Mouse (Mus musculus): Measurements from ENCODE around the gene Hgfac. TPM values are rescaled to one million over a fixed set of nuclear protein-coding genes. Genes with fewer than 3 reads are reported as not detected.

Gene Hgfac
- polyA plus RNA-seq, 1 experiment from 2014 or later = 0.34 TPM

DNA sequence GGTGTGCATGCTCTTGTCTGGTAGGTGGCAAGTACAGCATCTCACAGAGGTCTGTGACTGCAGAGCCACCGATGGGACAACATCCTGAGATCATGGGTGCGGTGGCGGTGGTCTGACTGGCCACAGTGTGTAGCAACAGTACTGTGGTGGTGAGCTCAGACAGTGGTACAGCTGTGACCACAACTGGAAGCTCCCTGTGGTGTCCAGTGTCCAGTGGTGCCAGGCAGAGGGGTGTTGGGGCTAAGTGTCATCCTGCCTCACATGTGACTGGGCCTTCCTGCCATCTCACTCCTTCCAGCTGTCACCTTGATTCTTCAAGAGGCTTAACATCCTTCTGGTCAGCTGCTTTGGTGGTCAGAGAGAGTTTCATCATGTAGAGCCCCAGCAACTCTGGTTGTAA lies 13.3 kb downstream of the Hgfac start:
- WGBS = 74% methylated on average over 3 of the region's 3 CpGs
- Histone ChIP-seq H3K9ac (ENCODE audit: low read depth, low read length) (no peak overlapping the region), H3K36me3 (ENCODE audit: control insufficient read depth, insufficient read depth, low read length) (no peaks in the 10 kb centered on the region), H3K27ac (ENCODE audit: low read depth, low read length) (no peak overlapping the region), H3K9me3 (ENCODE audit: control insufficient read depth, low read length) (no peaks in the 10 kb centered on the region), H3K4me1 (replicated peaks; ENCODE audit: control insufficient read depth, insufficient read depth, low read length) (peaks cover 6% of the 10 kb centered on the region; the same call in 1 of the 2 replicates), H3K4me2 (replicated peaks; ENCODE audit: low read depth, low read length) (no peak overlapping the region), H3K4me3 (ENCODE audit: low read depth, low read length) (no peak overlapping the region), H3K27me3 (ENCODE audit: control insufficient read depth, insufficient read depth, low read length) (peaks cover 12% of the 10 kb centered on the region)
- ATAC-seq (ENCODE audit: low FRiP score) (no peak), DNase-seq (ENCODE audit: low spot score) (no peak)

DNA sequence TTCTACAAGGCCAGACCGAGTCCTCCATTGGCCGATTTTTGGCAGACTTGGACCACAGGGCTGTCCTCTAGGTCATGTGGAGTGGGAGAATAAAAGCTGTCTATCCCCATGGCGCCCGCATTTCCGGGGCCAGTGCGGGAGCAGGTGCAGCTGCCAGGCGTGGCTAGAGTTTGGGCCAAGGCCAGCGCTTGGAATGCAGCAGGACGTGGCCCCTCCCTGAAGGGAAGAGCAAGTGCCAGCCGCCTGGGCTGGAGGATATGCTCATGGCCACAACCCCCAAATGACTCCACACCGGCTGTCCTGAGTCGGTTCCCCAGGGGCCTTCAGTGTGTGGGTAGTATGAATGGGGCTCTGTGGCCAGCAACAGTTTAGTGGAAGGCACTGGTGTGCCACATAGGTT lies 13.8 kb downstream of the Hgfac start:
- no peaks in the 10 kb centered on the region for H3K36me3 ChIP-seq (ENCODE audit: control insufficient read depth, insufficient read depth, low read length)
- H3K4me1 ChIP-seq (replicated peaks; ENCODE audit: control insufficient read depth, insufficient read depth, low read length) = peaks cover 6% of the 10 kb centered on the region; the same call in 1 of the 2 replicates
- H3K27me3 ChIP-seq (ENCODE audit: control insufficient read depth, insufficient read depth, low read length) = peaks cover 12% of the 10 kb centered on the region
- ATAC-seq (ENCODE audit: low FRiP score) (no peak), DNase-seq (ENCODE audit: low spot score) (no peak)
- H3K9me3 ChIP-seq (ENCODE audit: control insufficient read depth, low read length) = no peaks in the 10 kb centered on the region
- H3K9ac ChIP-seq (ENCODE audit: low read depth, low read length) = no peak overlapping the region
- 80% methylated on average over 12 of the region's 12 CpGs for whole genome bisulfite sequencing
- H3K4me2 ChIP-seq (replicated peaks; ENCODE audit: low read depth, low read length) = no peak overlapping the region
- no peak overlapping the region for H3K27ac ChIP-seq (ENCODE audit: low read depth, low read length)
- H3K4me3 ChIP-seq (ENCODE audit: low read depth, low read length) = no peak overlapping the region

DNA sequence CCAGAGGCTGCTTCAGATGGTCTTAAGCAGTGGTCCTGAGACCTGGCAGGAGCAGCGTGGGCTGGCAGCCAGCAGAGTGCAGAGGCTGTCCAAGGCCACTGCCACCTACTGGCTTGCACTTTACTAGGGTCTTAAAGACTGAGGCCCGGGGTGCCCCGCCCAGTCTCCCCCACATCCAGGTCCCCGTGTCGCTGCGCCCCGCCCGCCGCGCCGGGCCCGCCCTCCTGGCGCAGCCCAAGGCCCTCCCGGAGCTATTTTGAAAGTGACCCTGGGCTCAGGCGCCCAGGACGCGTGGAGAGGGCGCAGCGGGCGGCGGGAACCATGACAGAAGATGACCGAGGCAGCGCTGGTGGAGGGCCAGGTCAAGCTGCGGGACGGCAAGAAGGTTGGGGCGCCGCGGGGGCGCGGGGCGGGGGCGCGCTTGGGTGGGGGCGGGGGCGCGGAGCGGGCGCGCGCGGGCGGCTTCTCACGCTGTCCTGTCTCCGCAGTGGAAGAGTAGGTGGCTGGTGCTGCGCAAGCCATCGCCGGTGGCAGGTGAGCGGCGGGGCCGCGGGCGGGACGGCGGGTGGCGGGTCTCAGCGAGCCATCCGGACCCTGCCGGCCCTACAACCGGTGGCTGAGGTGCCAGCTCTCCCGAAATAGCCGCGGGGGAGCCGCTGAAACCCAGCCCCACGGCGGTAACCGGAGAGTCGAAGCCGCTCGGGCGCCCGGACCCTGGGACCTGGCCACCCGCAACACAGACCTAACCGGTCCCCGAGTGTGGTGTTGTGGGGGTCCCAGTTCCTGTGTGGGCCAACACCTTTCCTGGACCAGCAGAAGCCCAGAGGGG lies 15.5 kb downstream of the Hgfac start, which contains the start of gene Dok7:
Dok7 (plus strand) TSS at position 163 of the 829 bp plus-strand sequence.
- Histone ChIP-seq H3K4me3 (ENCODE audit: low read depth, low read length) (peak within 1 kb of the TSS; percentile 49), H3K9me3 (ENCODE audit: control insufficient read depth, low read length) (no peaks in the 10 kb centered on the region), H3K4me1 (replicated peaks; ENCODE audit: control insufficient read depth, insufficient read depth, low read length) (peaks cover 6% of the 10 kb centered on the region; the same call in 1 of the 2 replicates), H3K27me3 (ENCODE audit: control insufficient read depth, insufficient read depth, low read length) (peaks cover 12% of the 10 kb centered on the region), H3K9ac (ENCODE audit: low read depth, low read length) (peak within 1 kb of the TSS; percentile 63), H3K27ac (ENCODE audit: low read depth, low read length) (no peak within 1 kb of the TSS), H3K36me3 (ENCODE audit: control insufficient read depth, insufficient read depth, low read length) (no peaks in the 10 kb centered on the region), H3K4me2 (replicated peaks; ENCODE audit: low read depth, low read length) (peak within 1 kb of the TSS; percentile 97)
- ATAC-seq (ENCODE audit: low FRiP score) = peak; percentile 33; the same call in 1 of the 2 replicates
- under 1% methylated on average over 42 of the region's 74 CpGs for whole genome bisulfite sequencing
- DNase-seq (ENCODE audit: low spot score) = peak; percentile 57

DNA sequence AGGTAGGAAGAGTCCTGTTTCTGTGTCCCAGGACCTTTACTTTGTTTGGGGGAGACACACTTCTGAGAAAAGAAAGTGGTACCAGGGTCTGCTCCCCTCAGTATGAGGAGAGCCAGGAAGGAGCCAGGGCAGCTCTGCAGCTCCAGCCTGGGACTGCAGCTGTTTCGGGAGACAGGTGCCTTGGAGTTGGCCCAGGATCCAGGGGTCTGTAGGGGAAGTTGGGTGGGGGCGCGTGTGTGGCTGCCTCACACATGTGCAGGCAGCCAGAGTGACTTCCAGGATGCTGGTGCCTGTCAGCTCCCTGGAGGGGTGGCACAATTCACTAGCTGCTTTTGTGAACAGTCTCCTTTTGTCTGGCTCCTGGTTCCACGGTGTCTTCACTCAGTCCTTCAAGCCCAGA lies 16.3 kb downstream of the Hgfac start:
- 15% methylated on average over 4 of the region's 4 CpGs for WGBS
- Histone ChIP-seq H3K36me3 (ENCODE audit: control insufficient read depth, insufficient read depth, low read length) (no peaks in the 10 kb centered on the region), H3K27ac (ENCODE audit: low read depth, low read length) (no peak overlapping the region), H3K9ac (ENCODE audit: low read depth, low read length) (no peak overlapping the region), H3K9me3 (ENCODE audit: control insufficient read depth, low read length) (no peaks in the 10 kb centered on the region), H3K4me1 (replicated peaks; ENCODE audit: control insufficient read depth, insufficient read depth, low read length) (peaks cover 6% of the 10 kb centered on the region; the same call in 1 of the 2 replicates), H3K4me3 (ENCODE audit: low read depth, low read length) (peak overlapping the region; percentile 49), H3K27me3 (ENCODE audit: control insufficient read depth, insufficient read depth, low read length) (peaks cover 12% of the 10 kb centered on the region), H3K4me2 (replicated peaks; ENCODE audit: low read depth, low read length) (peak overlapping the region; percentile 97)
- ATAC-seq (ENCODE audit: low FRiP score) (no peak), DNase-seq (ENCODE audit: low spot score) (peak; percentile 20)

DNA sequence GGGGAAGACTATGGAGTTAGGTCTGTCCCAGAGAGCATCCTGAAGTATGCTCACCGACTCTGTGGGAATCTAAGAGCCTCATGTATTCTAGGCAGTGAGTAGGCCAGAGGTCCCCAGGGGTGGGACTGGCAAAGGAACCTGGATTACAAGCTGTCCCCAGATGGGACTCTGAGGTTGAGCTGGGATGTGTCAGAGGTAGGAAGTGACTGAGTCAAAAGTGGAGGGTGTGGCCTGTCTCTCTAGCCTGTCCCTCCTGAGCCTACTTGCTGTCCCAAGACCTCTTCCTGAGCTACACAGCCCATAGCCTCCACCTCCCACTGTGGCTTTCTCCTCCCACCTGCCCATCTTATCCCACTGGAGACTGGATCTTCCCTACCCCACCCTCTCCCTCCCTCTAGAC lies 16.9 kb downstream of the Hgfac start:
- no peak for ATAC-seq (ENCODE audit: low FRiP score)
- Histone ChIP-seq H3K4me2 (replicated peaks; ENCODE audit: low read depth, low read length) (no peak overlapping the region), H3K36me3 (ENCODE audit: control insufficient read depth, insufficient read depth, low read length) (no peaks in the 10 kb centered on the region), H3K27ac (ENCODE audit: low read depth, low read length) (no peak overlapping the region), H3K4me3 (ENCODE audit: low read depth, low read length) (no peak overlapping the region), H3K4me1 (replicated peaks; ENCODE audit: control insufficient read depth, insufficient read depth, low read length) (peaks cover 6% of the 10 kb centered on the region; the same call in 1 of the 2 replicates), H3K27me3 (ENCODE audit: control insufficient read depth, insufficient read depth, low read length) (peaks cover 12% of the 10 kb centered on the region), H3K9me3 (ENCODE audit: control insufficient read depth, low read length) (no peaks in the 10 kb centered on the region), H3K9ac (ENCODE audit: low read depth, low read length) (no peak overlapping the region)
- 71% methylated on average over 1 of the region's 1 CpGs for WGBS
- no peak for DNase-seq (ENCODE audit: low spot score)

DNA sequence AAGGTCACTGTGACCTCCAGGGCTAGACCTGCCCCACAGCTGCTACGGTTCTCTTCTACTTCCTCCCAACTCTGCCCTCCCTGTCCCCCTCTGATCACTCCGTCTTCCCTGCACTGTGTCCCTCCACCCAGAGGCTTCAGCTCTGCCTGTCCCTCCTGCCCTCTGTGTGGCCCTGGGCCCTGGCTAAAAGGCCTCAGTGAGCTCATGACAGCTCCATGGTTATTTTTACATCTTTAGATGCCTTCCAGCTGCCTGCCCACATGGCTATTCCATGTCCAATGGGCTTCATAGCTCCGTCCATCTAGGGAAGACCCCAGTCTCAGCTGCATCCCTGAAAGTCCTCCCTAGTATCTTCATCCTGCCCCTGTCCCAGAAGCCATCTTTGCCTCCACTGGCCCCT lies 18.8 kb downstream of the Hgfac start:
- Histone ChIP-seq H3K27me3 (ENCODE audit: control insufficient read depth, insufficient read depth, low read length) (peaks cover 12% of the 10 kb centered on the region), H3K27ac (ENCODE audit: low read depth, low read length) (no peak overlapping the region), H3K4me2 (replicated peaks; ENCODE audit: low read depth, low read length) (no peak overlapping the region), H3K4me3 (ENCODE audit: low read depth, low read length) (no peak overlapping the region), H3K9me3 (ENCODE audit: control insufficient read depth, low read length) (no peaks in the 10 kb centered on the region), H3K4me1 (replicated peaks; ENCODE audit: control insufficient read depth, insufficient read depth, low read length) (peaks cover 6% of the 10 kb centered on the region; the same call in 1 of the 2 replicates), H3K9ac (ENCODE audit: low read depth, low read length) (no peak overlapping the region), H3K36me3 (ENCODE audit: control insufficient read depth, insufficient read depth, low read length) (no peaks in the 10 kb centered on the region)
- DNase-seq (ENCODE audit: low spot score) = no peak
- ATAC-seq (ENCODE audit: low FRiP score) = no peak
- 73% methylated on average over 3 of the region's 3 CpGs for WGBS

DNA sequence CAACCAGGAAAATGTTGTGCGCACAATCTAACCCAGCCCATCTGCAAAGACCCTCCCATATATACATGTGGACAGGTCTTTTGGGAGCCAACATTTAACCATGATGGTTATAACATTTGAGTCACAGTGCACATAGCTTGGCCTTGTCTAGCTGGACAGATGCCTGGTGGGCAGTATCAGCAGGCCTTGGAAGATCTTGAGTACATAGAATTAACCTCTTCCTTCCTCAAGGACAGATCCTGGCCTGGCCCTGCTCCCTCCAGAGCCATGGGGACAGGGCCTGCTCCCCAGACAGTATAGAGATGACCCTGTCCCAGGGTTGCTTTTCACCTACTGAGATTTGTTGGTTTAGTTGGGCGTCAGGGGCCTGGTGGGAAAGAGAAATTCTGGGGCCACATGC lies 28.5 kb downstream of the Hgfac start:
- no peak for DNase-seq (ENCODE audit: low spot score)
- Histone ChIP-seq H3K9ac (ENCODE audit: low read depth, low read length) (no peak overlapping the region), H3K4me2 (replicated peaks; ENCODE audit: low read depth, low read length) (no peak overlapping the region), H3K9me3 (ENCODE audit: control insufficient read depth, low read length) (no peaks in the 10 kb centered on the region), H3K4me3 (ENCODE audit: low read depth, low read length) (no peak overlapping the region), H3K27ac (ENCODE audit: low read depth, low read length) (no peak overlapping the region), H3K4me1 (replicated peaks; ENCODE audit: control insufficient read depth, insufficient read depth, low read length) (no peaks in the 10 kb centered on the region), H3K27me3 (ENCODE audit: control insufficient read depth, insufficient read depth, low read length) (no peaks in the 10 kb centered on the region), H3K36me3 (ENCODE audit: control insufficient read depth, insufficient read depth, low read length) (no peaks in the 10 kb centered on the region)
- ATAC-seq (ENCODE audit: low FRiP score) = no peak
- 86% methylated on average over 2 of the region's 2 CpGs for WGBS

DNA sequence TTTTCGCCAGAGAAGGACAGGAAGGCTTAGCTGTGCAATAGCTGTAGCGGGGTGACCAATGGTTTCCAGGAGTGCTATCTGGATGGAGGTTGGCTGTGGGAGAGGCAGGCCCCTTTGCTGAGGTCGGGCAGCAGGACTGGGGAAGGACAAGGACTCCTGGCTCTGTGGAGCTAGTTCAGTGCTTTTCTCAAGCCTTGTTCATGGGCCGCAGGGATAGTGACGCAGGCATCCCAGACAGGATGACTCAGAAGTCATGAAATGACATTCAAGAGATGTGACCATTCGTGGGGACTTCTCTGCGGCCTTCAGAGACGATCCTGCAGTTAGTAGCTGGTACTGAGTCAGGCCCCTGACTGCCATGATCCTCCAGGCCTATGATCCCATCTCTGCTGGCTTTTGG lies 29.0 kb downstream of the Hgfac start:
- no peak overlapping the region for H3K27ac ChIP-seq (ENCODE audit: low read depth, low read length)

DNA sequence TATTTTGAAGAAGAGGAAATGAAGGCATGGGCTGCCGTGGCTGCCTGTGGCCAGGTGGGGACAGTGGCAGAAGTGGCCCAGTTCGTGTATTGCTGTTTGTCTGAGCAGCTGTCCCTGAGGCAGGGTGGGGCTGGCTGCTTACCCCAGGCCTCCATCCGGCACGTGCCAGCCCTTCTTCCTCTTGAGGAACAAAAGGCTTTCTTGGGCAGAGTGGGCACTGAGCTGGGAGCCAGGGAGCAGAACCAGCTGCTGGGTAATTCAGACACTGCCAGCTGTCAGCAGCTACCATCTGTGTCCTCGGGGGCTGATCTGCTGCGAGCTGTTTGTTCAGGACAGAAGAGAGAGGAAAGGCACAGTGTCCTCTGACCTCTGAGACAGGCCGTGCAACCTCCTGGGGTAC lies 29.6 kb downstream of the Hgfac start:
- H3K27ac ChIP-seq (ENCODE audit: low read depth, low read length) = no peak overlapping the region
- H3K9ac ChIP-seq (ENCODE audit: low read depth, low read length) = no peak overlapping the region
- H3K4me2 ChIP-seq (replicated peaks; ENCODE audit: low read depth, low read length) = no peak overlapping the region
- 57% methylated on average over 7 of the region's 7 CpGs for WGBS
- ATAC-seq (ENCODE audit: low FRiP score) = no peak
- no peaks in the 10 kb centered on the region for H3K27me3 ChIP-seq (ENCODE audit: control insufficient read depth, insufficient read depth, low read length)
- H3K4me3 ChIP-seq (ENCODE audit: low read depth, low read length) = no peak overlapping the region
- DNase-seq (ENCODE audit: low spot score) = no peak
- H3K36me3 ChIP-seq (ENCODE audit: control insufficient read depth, insufficient read depth, low read length) = no peaks in the 10 kb centered on the region
- no peaks in the 10 kb centered on the region for H3K4me1 ChIP-seq (replicated peaks; ENCODE audit: control insufficient read depth, insufficient read depth, low read length)
- H3K9me3 ChIP-seq (ENCODE audit: control insufficient read depth, low read length) = no peaks in the 10 kb centered on the region

More for the DNA sequence above, 29.0 kb downstream of the Hgfac start:
- Histone ChIP-seq H3K4me1 (replicated peaks; ENCODE audit: control insufficient read depth, insufficient read depth, low read length) (no peaks in the 10 kb centered on the region), H3K4me3 (ENCODE audit: low read depth, low read length) (no peak overlapping the region), H3K36me3 (ENCODE audit: control insufficient read depth, insufficient read depth, low read length) (no peaks in the 10 kb centered on the region), H3K4me2 (replicated peaks; ENCODE audit: low read depth, low read length) (no peak overlapping the region), H3K27me3 (ENCODE audit: control insufficient read depth, insufficient read depth, low read length) (no peaks in the 10 kb centered on the region), H3K9me3 (ENCODE audit: control insufficient read depth, low read length) (no peaks in the 10 kb centered on the region), H3K9ac (ENCODE audit: low read depth, low read length) (no peak overlapping the region)
- ATAC-seq (ENCODE audit: low FRiP score) = no peak
- 88% methylated on average over 8 of the region's 8 CpGs for WGBS
- DNase-seq (ENCODE audit: low spot score) = no peak

All from hindbrain, embryonic 11.5 days (tissue).